Mouse (Mus musculus): ENCODE measurements around the gene Cyp27b1. TPM values are rescaled to one million over a fixed set of nuclear protein-coding genes. Genes with fewer than 3 reads are reported as not detected.
"Not testable (repeated sequence)": the region's sequence is repeated elsewhere in the genome, so short reads cannot be mapped to it uniquely, and the experiment has no call there.

The Cyp27b1 gene
- polyA plus RNA-seq, 2 experiments = 0.19 to 1.1 TPM

GRCm38 (mm10) chr10:127070190-127071121 is 22.4 kb downstream of the Cyp27b1 start, which contains the start of gene Tspan31:
Gene Tspan31, minus strand, starts transcription at chr10:127070264.
- 2% methylated on average over 36 of the region's 36 CpGs for WGBS
- no peaks in the 10 kb centered on the region for H3K27me3 ChIP-seq (ENCODE audit: control insufficient read depth, insufficient read depth, low read length)
- peak within 1 kb of the TSS; percentile 88 for H3K27ac ChIP-seq (replicated peaks; ENCODE audit: low read depth, low read length)
- TF ChIP-seq POLR2A (IDR thresholded peaks at IDR 0.05; ENCODE audit: borderline replicate concordance, extremely low read depth, insufficient read depth, insufficient read length) = peak; percentile 92; the same call in 1 of the 2 replicates
- DNase-seq (ENCODE audit: low spot score) = peak; percentile 99
- H3K4me1 ChIP-seq (ENCODE audit: control insufficient read depth, insufficient read depth, low read length) = peaks cover 16% of the 10 kb centered on the region; the same call in 1 of the 2 replicates
- ATAC-seq (ENCODE audit: low FRiP score, low read depth) = peak; percentile 92
- peak within 1 kb of the TSS; percentile 61 for H3K9ac ChIP-seq (ENCODE audit: low read depth, low read length, severe bottlenecking)
- peaks cover 32% of the 10 kb centered on the region for H3K36me3 ChIP-seq (ENCODE audit: control insufficient read depth, insufficient read depth, low read length)
- peak within 1 kb of the TSS; percentile 87 for H3K4me2 ChIP-seq (replicated peaks; ENCODE audit: low read depth, low read length, severe bottlenecking)
- no peaks in the 10 kb centered on the region for H3K9me3 ChIP-seq (ENCODE audit: control insufficient read depth, low read length)
- H3K4me3 ChIP-seq (replicated peaks; ENCODE audit: low read length) = peak within 1 kb of the TSS; percentile 65

- DNase-seq (ENCODE audit: low spot score) (no peak), ATAC-seq (ENCODE audit: low FRiP score, low read depth) (no peak)
- Histone ChIP-seq H3K36me3 (ENCODE audit: control insufficient read depth, insufficient read depth, low read length) (peaks cover 25% of the 10 kb centered on the region), H3K27ac (replicated peaks; ENCODE audit: low read depth, low read length) (no peak overlapping the region), H3K27me3 (ENCODE audit: control insufficient read depth, insufficient read depth, low read length) (0 out of 2 replicates have a peak, but pooled peaks cover 3% of the 10 kb centered on the region), H3K9ac (ENCODE audit: low read depth, low read length, severe bottlenecking) (peak overlapping the region; percentile 61), H3K4me2 (replicated peaks; ENCODE audit: low read depth, low read length, severe bottlenecking) (peak overlapping the region; percentile 79), H3K4me3 (replicated peaks; ENCODE audit: low read length) (peak overlapping the region; percentile 65), H3K4me1 (ENCODE audit: control insufficient read depth, insufficient read depth, low read length) (peaks cover 16% of the 10 kb centered on the region; the same call in 1 of the 2 replicates), H3K9me3 (ENCODE audit: control insufficient read depth, low read length) (no peaks in the 10 kb centered on the region)
- TF ChIP-seq POLR2A (IDR thresholded peaks at IDR 0.05; ENCODE audit: borderline replicate concordance, extremely low read depth, insufficient read depth, insufficient read length) = no peak
- 76% methylated on average over 9 of the region's 9 CpGs for WGBS
Observed at GRCm38 (mm10) chr10:127071203-127071602, 23.2 kb downstream of the Cyp27b1 start.

- DNase-seq (ENCODE audit: low spot score); H3K9ac ChIP-seq (ENCODE audit: low read depth, low read length, severe bottlenecking); H3K27ac ChIP-seq (replicated peaks; ENCODE audit: low read depth, low read length); H3K4me3 ChIP-seq (replicated peaks; ENCODE audit: low read length); H3K9me3 ChIP-seq (ENCODE audit: control insufficient read depth, low read length); H3K4me2 ChIP-seq (replicated peaks; ENCODE audit: low read depth, low read length, severe bottlenecking); ATAC-seq (ENCODE audit: low FRiP score, low read depth): not testable (repeated sequence)
- H3K4me1 ChIP-seq (ENCODE audit: control insufficient read depth, insufficient read depth, low read length) = peaks cover 16% of the 10 kb centered on the region; the same call in 1 of the 2 replicates
- WGBS = 88% methylated on average over 4 of the region's 4 CpGs
- peaks cover 14% of the 10 kb centered on the region for H3K36me3 ChIP-seq (ENCODE audit: control insufficient read depth, insufficient read depth, low read length)
- H3K27me3 ChIP-seq (ENCODE audit: control insufficient read depth, insufficient read depth, low read length) = peaks cover 13% of the 10 kb centered on the region; the same call in 1 of the 2 replicates
Observed at GRCm38 (mm10) chr10:127072270-127072669, 24.2 kb downstream of the Cyp27b1 start.

GRCm38 (mm10) chr10:127072969-127073368 is 24.9 kb downstream of the Cyp27b1 start:
- not testable (repeated sequence) for H3K27ac ChIP-seq (replicated peaks; ENCODE audit: low read depth, low read length); DNase-seq (ENCODE audit: low spot score); H3K4me2 ChIP-seq (replicated peaks; ENCODE audit: low read depth, low read length, severe bottlenecking); ATAC-seq (ENCODE audit: low FRiP score, low read depth); H3K9me3 ChIP-seq (ENCODE audit: control insufficient read depth, low read length); H3K9ac ChIP-seq (ENCODE audit: low read depth, low read length, severe bottlenecking); H3K36me3 ChIP-seq (ENCODE audit: control insufficient read depth, insufficient read depth, low read length); H3K4me3 ChIP-seq (replicated peaks; ENCODE audit: low read length)
- 84% methylated on average over 2 of the region's 2 CpGs for WGBS
- Histone ChIP-seq H3K27me3 (ENCODE audit: control insufficient read depth, insufficient read depth, low read length) (peaks cover 20% of the 10 kb centered on the region), H3K4me1 (ENCODE audit: control insufficient read depth, insufficient read depth, low read length) (peaks cover 16% of the 10 kb centered on the region; the same call in 1 of the 2 replicates)

- H3K4me1 ChIP-seq (ENCODE audit: control insufficient read depth, insufficient read depth, low read length) = peaks cover 12% of the 10 kb centered on the region; the same call in 1 of the 2 replicates
Observed at GRCm38 (mm10) chr10:127073981-127074380, 25.9 kb downstream of the Cyp27b1 start.

More at GRCm38 (mm10) chr10:127073981-127074380, 25.9 kb downstream of the Cyp27b1 start:
- Histone ChIP-seq H3K27ac (replicated peaks; ENCODE audit: low read depth, low read length) (no peak overlapping the region), H3K4me3 (replicated peaks; ENCODE audit: low read length) (no peak overlapping the region), H3K4me2 (replicated peaks; ENCODE audit: low read depth, low read length, severe bottlenecking) (no peak overlapping the region), H3K27me3 (ENCODE audit: control insufficient read depth, insufficient read depth, low read length) (peaks cover 29% of the 10 kb centered on the region), H3K9me3 (ENCODE audit: control insufficient read depth, low read length) (no peaks in the 10 kb centered on the region), H3K36me3 (ENCODE audit: control insufficient read depth, insufficient read depth, low read length) (no peaks in the 10 kb centered on the region), H3K9ac (ENCODE audit: low read depth, low read length, severe bottlenecking) (no peak overlapping the region)
- ATAC-seq (ENCODE audit: low FRiP score, low read depth) (no peak), DNase-seq (ENCODE audit: low spot score) (no peak)
- TF ChIP-seq POLR2A (IDR thresholded peaks at IDR 0.05; ENCODE audit: borderline replicate concordance, extremely low read depth, insufficient read depth, insufficient read length) = no peak
- 84% methylated on average over 1 of the region's 1 CpGs for WGBS

Data from limb, embryonic 14.5 days (tissue).